Mouse (Mus musculus): Measurements from ENCODE around the gene Gm10031. TPM values are rescaled to one million over a fixed set of nuclear protein-coding genes. Genes with fewer than 3 reads are reported as not detected.
"Not testable (repeated sequence)": the region's sequence is repeated elsewhere in the genome, so short reads cannot be mapped to it uniquely, and the experiment has no call there.

Gm10031 gene
- polyA plus RNA-seq, 1 experiment from 2014 or later = 0.25 TPM

- 49% methylated on average over 3 of the region's 3 CpGs for WGBS
- H3K27ac ChIP-seq = no peak overlapping the region
- no peaks in the 10 kb centered on the region for H3K27me3 ChIP-seq
- H3K4me2 ChIP-seq = no peak overlapping the region
- H3K4me3 ChIP-seq = no peak overlapping the region
- H3K4me1 ChIP-seq = no peaks in the 10 kb centered on the region
- no peak for ATAC-seq (ENCODE audit: insufficient number of reproducible peaks, insufficient read depth, low FRiP score, low TSS enrichment, low read depth)
- no peaks in the 10 kb centered on the region for H3K36me3 ChIP-seq
- H3K9me3 ChIP-seq = no peaks in the 10 kb centered on the region
- no peak overlapping the region for H3K9ac ChIP-seq
Measured at GRCm38 (mm10) chr1:156507753-156508152, 16.1 kb upstream of the Gm10031 start.

DNA sequence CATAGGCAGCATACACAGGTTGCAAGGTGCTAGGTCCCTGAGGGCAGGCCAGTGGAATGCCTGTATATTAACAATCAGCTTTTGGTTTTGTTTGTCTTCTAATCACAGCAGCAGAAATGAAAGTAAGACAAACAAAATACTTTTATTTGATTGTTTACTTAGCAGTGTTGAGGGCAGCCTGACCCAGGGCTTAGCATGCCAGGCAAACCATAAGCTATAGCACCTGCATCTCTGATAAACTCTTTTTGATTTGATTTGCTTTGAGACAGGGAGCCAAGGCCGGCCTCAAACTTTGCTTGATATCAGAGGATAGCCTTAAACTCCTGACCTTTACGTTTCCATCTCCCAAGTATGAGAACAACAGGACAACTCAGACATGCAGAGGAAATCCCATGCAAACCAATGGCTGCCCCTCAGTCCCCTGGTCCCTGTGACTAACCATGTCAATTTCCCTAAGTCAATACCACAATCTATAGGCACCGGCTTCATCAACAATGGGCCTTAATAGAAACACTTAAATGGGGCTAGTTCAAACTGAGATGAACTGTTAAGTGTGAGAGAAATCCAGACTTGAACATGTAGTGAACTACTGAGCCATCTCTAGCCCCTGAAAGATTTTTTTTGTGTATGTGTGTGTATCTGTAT is 3.6 kb upstream of the Gm10031 start:
- H3K9ac ChIP-seq = no peak overlapping the region
- H3K4me3 ChIP-seq = no peak overlapping the region
- no peak overlapping the region for H3K4me2 ChIP-seq
- no peak overlapping the region for H3K27ac ChIP-seq
- no peak for ATAC-seq (ENCODE audit: insufficient number of reproducible peaks, insufficient read depth, low FRiP score, low TSS enrichment, low read depth)
- no peaks in the 10 kb centered on the region for H3K36me3 ChIP-seq
- no peaks in the 10 kb centered on the region for H3K9me3 ChIP-seq
- no peaks in the 10 kb centered on the region for H3K27me3 ChIP-seq
- WGBS = 83% methylated on average over 3 of the region's 3 CpGs
- no peaks in the 10 kb centered on the region for H3K4me1 ChIP-seq

GRCm38 (mm10) chr1:156521796-156522517 is 1.9 kb upstream of the Gm10031 start:
- no peak overlapping the region for H3K9ac ChIP-seq
- H3K4me1 ChIP-seq = no peaks in the 10 kb centered on the region
- no peaks in the 10 kb centered on the region for H3K9me3 ChIP-seq
- ATAC-seq (ENCODE audit: insufficient number of reproducible peaks, insufficient read depth, low FRiP score, low TSS enrichment, low read depth) = no peak
- no peaks in the 10 kb centered on the region for H3K36me3 ChIP-seq
- no peak overlapping the region for H3K4me2 ChIP-seq
- 60% methylated on average over 15 of the region's 15 CpGs for WGBS
- H3K27ac ChIP-seq = no peak overlapping the region
- H3K27me3 ChIP-seq = no peaks in the 10 kb centered on the region
- H3K4me3 ChIP-seq = no peak overlapping the region

DNA sequence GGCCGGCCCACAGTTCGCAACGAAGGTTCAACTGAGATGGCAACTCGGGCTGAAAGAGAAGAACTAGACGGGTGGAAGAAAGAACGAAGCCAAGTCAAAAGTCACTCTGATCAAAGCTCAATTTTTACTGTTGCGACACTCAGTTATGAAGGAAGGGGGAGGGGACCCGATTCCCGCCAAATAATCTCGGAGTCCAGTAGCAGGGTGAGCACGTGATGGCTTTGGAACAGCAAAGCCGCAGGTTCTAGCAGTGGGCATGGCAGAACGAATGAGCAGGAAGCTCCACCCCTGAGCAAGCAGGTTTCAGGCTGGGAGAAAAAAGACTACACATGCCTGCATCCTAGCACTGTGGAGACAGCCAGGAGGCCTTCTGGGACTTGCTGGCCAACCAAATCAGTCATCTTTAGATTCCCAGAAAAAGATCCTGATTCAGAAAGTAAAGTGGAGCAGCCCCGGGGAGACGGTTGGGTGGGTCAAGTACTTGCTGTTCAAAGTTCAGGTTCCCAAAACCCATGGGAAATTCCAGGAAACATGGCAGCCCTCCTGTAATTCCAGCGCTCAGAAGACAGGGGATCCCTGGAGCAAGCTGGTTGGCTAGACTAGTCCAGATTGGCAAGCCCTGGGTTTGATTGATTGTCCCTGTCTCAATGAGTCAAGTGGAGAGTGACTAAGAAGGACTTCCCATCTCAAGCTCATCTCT is 8.8 kb downstream of the Gm10031 start:
- H3K4me2 ChIP-seq; H3K27ac ChIP-seq; ATAC-seq (ENCODE audit: insufficient number of reproducible peaks, insufficient read depth, low FRiP score, low TSS enrichment, low read depth); H3K9ac ChIP-seq; H3K4me3 ChIP-seq; H3K27me3 ChIP-seq; H3K36me3 ChIP-seq; H3K4me1 ChIP-seq; H3K9me3 ChIP-seq: not testable (repeated sequence)
- WGBS = 85% methylated on average over 16 of the region's 16 CpGs

DNA sequence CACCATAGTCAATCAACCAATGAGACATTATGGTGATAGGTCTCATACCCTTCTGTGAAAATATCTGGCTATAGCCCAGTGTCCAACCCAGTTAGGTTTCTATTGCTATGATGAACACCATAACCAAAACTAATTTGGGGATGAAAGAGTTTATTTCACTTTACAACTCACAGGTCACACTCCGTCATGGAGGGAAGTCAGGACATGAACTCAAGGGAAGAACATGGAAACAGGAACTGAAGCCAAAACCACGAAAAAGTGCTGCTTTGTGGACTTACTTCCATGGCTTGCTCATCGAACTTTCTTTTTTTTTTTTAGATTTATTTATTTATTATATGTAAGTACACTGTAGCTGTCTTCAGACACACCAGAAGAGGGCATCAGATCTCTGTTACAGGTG is 9.7 kb downstream of the Gm10031 start:
- Histone ChIP-seq H3K4me2 (no peak overlapping the region), H3K9me3 (no peaks in the 10 kb centered on the region), H3K9ac (no peak overlapping the region), H3K36me3 (no peaks in the 10 kb centered on the region), H3K4me1 (no peaks in the 10 kb centered on the region), H3K27me3 (no peaks in the 10 kb centered on the region), H3K27ac (no peak overlapping the region), H3K4me3 (no peak overlapping the region)
- WGBS = 90% methylated on average over 3 of the region's 3 CpGs
- no peak for ATAC-seq (ENCODE audit: insufficient number of reproducible peaks, insufficient read depth, low FRiP score, low TSS enrichment, low read depth)

DNA sequence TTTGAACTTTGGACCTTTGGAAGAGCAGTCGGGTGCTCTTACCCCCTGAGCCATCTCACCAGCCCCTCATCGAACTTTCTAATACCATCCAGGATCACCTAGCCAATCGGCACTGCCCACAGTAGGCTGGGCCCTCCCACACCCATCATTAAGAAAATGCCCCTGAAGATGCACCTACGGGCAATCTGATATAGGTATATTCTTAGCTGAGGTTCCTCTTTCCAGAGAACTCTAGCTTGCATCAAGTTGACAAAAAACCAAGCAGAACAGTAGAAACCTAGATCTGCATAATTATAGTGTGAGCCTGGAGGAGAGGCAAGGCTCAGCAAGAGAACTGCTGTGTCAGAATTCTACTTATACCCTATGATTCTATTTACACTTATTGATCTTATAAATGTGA is 10.1 kb downstream of the Gm10031 start:
- H3K9me3 ChIP-seq = no peaks in the 10 kb centered on the region
- ATAC-seq (ENCODE audit: insufficient number of reproducible peaks, insufficient read depth, low FRiP score, low TSS enrichment, low read depth) = no peak
- H3K9ac ChIP-seq = no peak overlapping the region
- H3K27me3 ChIP-seq = no peaks in the 10 kb centered on the region
- H3K4me2 ChIP-seq = no peak overlapping the region
- 81% methylated on average over 4 of the region's 4 CpGs for WGBS
- H3K4me1 ChIP-seq = no peaks in the 10 kb centered on the region
- H3K36me3 ChIP-seq = no peaks in the 10 kb centered on the region
- no peak overlapping the region for H3K4me3 ChIP-seq
- H3K27ac ChIP-seq = no peak overlapping the region

GRCm38 (mm10) chr1:156537031-156537430 is 13.2 kb downstream of the Gm10031 start:
- WGBS = 76% methylated on average over 2 of the region's 2 CpGs

GRCm38 (mm10) chr1:156537701-156538100 is 13.9 kb downstream of the Gm10031 start:
- no peak for ATAC-seq (ENCODE audit: insufficient number of reproducible peaks, insufficient read depth, low FRiP score, low TSS enrichment, low read depth)
- no peaks in the 10 kb centered on the region for H3K4me1 ChIP-seq
- H3K4me3 ChIP-seq = no peak overlapping the region
- no peak overlapping the region for H3K4me2 ChIP-seq
- H3K9me3 ChIP-seq = no peaks in the 10 kb centered on the region
- H3K27ac ChIP-seq = no peak overlapping the region
- 84% methylated on average over 6 of the region's 6 CpGs for WGBS
- no peaks in the 10 kb centered on the region for H3K27me3 ChIP-seq
- H3K9ac ChIP-seq = no peak overlapping the region
- no peaks in the 10 kb centered on the region for H3K36me3 ChIP-seq

More at GRCm38 (mm10) chr1:156537031-156537430, 13.2 kb downstream of the Gm10031 start:
- Histone ChIP-seq H3K4me1 (no peaks in the 10 kb centered on the region), H3K27ac (no peak overlapping the region), H3K4me3 (no peak overlapping the region), H3K9me3 (no peaks in the 10 kb centered on the region), H3K36me3 (no peaks in the 10 kb centered on the region), H3K27me3 (no peaks in the 10 kb centered on the region), H3K4me2 (no peak overlapping the region), H3K9ac (no peak overlapping the region)
- ATAC-seq (ENCODE audit: insufficient number of reproducible peaks, insufficient read depth, low FRiP score, low TSS enrichment, low read depth) = no peak

DNA sequence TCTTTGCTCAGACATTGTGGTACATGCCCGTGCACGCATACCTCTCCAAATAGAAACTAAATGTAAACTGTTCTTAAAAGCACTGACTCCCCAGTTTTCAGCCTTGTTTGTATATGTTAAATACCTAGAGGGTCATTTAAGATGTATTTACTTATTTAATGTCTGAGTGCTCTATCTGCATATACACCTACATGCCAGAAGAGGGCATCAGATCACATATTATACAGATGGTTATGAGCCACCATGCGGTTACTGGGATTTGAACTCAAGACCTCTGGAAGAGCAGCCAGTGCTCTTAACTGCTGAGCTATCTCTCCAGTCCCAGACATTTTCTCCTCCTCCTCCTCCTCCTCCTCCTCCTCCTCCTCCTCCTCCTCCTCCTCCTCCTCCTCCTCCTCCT is 14.6 kb downstream of the Gm10031 start:
- H3K27me3 ChIP-seq = no peaks in the 10 kb centered on the region
- no peak overlapping the region for H3K4me3 ChIP-seq
- H3K9ac ChIP-seq = no peak overlapping the region
- no peak overlapping the region for H3K4me2 ChIP-seq
- WGBS = 75% methylated on average over 3 of the region's 3 CpGs
- H3K36me3 ChIP-seq = no peaks in the 10 kb centered on the region
- no peak for ATAC-seq (ENCODE audit: insufficient number of reproducible peaks, insufficient read depth, low FRiP score, low TSS enrichment, low read depth)
- H3K9me3 ChIP-seq = no peaks in the 10 kb centered on the region
- H3K27ac ChIP-seq = no peak overlapping the region
- no peaks in the 10 kb centered on the region for H3K4me1 ChIP-seq

DNA sequence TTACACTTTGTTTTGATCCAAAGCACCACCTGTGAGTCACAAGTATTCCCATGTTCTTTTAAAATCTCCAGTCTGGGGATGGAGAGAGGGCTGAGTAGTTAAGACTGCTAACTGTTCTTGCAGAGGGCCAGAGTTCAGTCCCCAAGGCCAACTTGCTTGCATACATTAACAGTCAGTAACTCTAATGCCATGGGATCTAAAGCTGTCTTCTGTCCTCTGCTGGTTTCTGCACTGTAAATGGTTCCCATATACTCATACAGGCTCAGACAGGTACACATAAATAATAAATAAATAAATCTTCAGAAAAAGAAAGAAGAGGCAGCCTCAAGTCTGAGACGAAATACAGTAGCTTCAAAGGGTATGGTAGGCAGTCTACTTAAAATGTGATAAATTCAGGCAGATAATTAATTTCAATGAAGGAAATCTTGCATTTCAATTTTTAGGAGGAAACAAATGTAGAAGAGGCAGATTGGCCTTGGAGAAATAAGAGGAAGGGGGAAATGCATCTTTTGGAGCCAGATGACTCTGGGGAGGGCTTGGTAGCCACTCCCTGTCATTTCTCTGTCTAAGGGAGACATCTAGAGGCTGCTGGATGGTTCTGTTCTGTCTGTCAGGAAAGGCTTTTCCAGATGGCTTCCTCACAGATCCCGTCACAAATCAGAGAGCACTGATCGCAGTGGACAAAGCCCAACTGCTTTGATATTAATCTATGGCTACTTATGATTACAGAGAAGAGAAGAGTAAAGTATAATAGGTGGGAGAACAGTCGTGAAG is 16.2 kb downstream of the Gm10031 start:
- no peak overlapping the region for H3K9ac ChIP-seq
- ATAC-seq (ENCODE audit: insufficient number of reproducible peaks, insufficient read depth, low FRiP score, low TSS enrichment, low read depth) = no peak
- 41% methylated on average over 4 of the region's 4 CpGs for whole genome bisulfite sequencing
- H3K36me3 ChIP-seq = no peaks in the 10 kb centered on the region
- no peaks in the 10 kb centered on the region for H3K9me3 ChIP-seq
- peaks cover 4% of the 10 kb centered on the region; the same call in 1 of the 2 replicates for H3K4me1 ChIP-seq
- no peak overlapping the region for H3K4me3 ChIP-seq
- no peak overlapping the region for H3K4me2 ChIP-seq
- no peaks in the 10 kb centered on the region for H3K27me3 ChIP-seq
- no peak overlapping the region for H3K27ac ChIP-seq

GRCm38 (mm10) chr1:156543999-156544398 is 20.2 kb downstream of the Gm10031 start:
- Histone ChIP-seq H3K4me2 (no peak overlapping the region), H3K27me3 (no peaks in the 10 kb centered on the region), H3K9ac (no peak overlapping the region), H3K27ac (no peak overlapping the region), H3K4me3 (no peak overlapping the region), H3K36me3 (no peaks in the 10 kb centered on the region), H3K4me1 (peaks cover 4% of the 10 kb centered on the region; the same call in 1 of the 2 replicates), H3K9me3 (no peaks in the 10 kb centered on the region)
- ATAC-seq (ENCODE audit: insufficient number of reproducible peaks, insufficient read depth, low FRiP score, low TSS enrichment, low read depth) = no peak
- 24% methylated on average over 12 of the region's 12 CpGs for WGBS
